Mouse (Mus musculus): ENCODE measurements around the gene Trpc2. TPM values are rescaled to one million over a fixed set of nuclear protein-coding genes. Genes with fewer than 3 reads are reported as not detected.

The Trpc2 gene
- total RNA-seq (2023): under 1 TPM in 1 of 2 experiments, not detected in 1; 0.98 TPM

GRCm38 (mm10) chr7:102082816-102083215, at the start of gene Trpc2:
Trpc2 (plus strand) TSS chr7:102083116.

GRCm38 (mm10) chr7:102065046-102065891, 17.6 kb upstream of the Trpc2 start, which contains the start of the genes Rnf121, Xndc1 and Xntrpc:
Rnf121 (minus strand) TSS chr7:102065469.
Xndc1 (plus strand) TSS chr7:102065511.
Xntrpc (plus strand) TSS chr7:102065713.

GRCm38 (mm10) chr7:102101487-102101886, 18.6 kb downstream of the Trpc2 start, which contains the start of gene Art1:
Art1 (plus strand) TSS chr7:102101743.

GRCm38 (mm10) chr7:102109171-102109570, 26.3 kb downstream of the Trpc2 start, which contains the start of gene Art5:
Art5 (minus strand) TSS chr7:102109489.

GRCm38 (mm10) chr7:102116579-102117331, 33.8 kb downstream of the Trpc2 start, which contains the start of gene Chrna10:
Chrna10 (minus strand) TSS chr7:102116828.

Other genes with a start within 250 kb of the Trpc2 start
- gene Inppl1, start 244.9 kb upstream of the Trpc2 start, total RNA-seq (2023): 10 to 100 TPM; 16.0 to 19.6 TPM
- gene Folr2, start 225.9 kb upstream of the Trpc2 start, total RNA-seq (2023): 1 to 10 TPM in 1 of 2 experiments, not detected in 1; 1.6 TPM
- 10 to 100 TPM; 40.4 to 54.5 TPM for gene Anapc15, start 219.4 kb upstream of the Trpc2 start, total RNA-seq (2023)
- gene Folr1, start 212.3 kb upstream of the Trpc2 start, total RNA-seq (2023): not detected
- 100 to 1,000 TPM; 111 to 123 TPM for gene Lamtor1, start 177.2 kb upstream of the Trpc2 start, total RNA-seq (2023)
- not detected for gene Tomt, start 176.8 kb upstream of the Trpc2 start, total RNA-seq (2023)
- gene Lrrc51, start 149.2 kb upstream of the Trpc2 start, total RNA-seq (2023): under 1 TPM in 1 of 2 experiments, not detected in 1; 0.71 TPM
- gene Numa1, start 149.0 kb upstream of the Trpc2 start, total RNA-seq (2023): 100 to 1,000 TPM; 115 to 133 TPM
- 10 to 100 TPM; 27.4 to 36.7 TPM for gene Il18bp, start 64.4 kb upstream of the Trpc2 start, total RNA-seq (2023)
- gene Rnf121, start 17.6 kb upstream of the Trpc2 start, total RNA-seq (2023): 10 to 100 TPM; 16.2 to 16.8 TPM
- 10 to 100 TPM; 11.4 to 13.0 TPM for gene Xndc1, start 17.6 kb upstream of the Trpc2 start, total RNA-seq (2023)
- gene Xntrpc, start 17.4 kb upstream of the Trpc2 start, total RNA-seq (2023): 1 to 10 TPM in 1 of 2 experiments, under 1 TPM in 1; 0.11 to 1.1 TPM
- not detected for gene Art1, start 18.6 kb downstream of the Trpc2 start, total RNA-seq (2023)
- gene Art5, start 26.4 kb downstream of the Trpc2 start, total RNA-seq (2023): not detected
- not detected for gene Chrna10, start 33.7 kb downstream of the Trpc2 start, total RNA-seq (2023)
- gene Nup98, start 127.1 kb downstream of the Trpc2 start, total RNA-seq (2023): 10 to 100 TPM; 60.2 to 65.2 TPM
- gene Pgap2, start 127.1 kb downstream of the Trpc2 start, total RNA-seq (2023): 10 to 100 TPM; 36.8 to 41.9 TPM
- 100 to 1,000 TPM; 448 to 461 TPM for gene Rhog, start 172.9 kb downstream of the Trpc2 start, total RNA-seq (2023)
- gene Stim1, start 184.7 kb downstream of the Trpc2 start, total RNA-seq (2023): 10 to 100 TPM; 81.7 to 91.0 TPM

Measured in neutrophil, adult 59 days (primary cell).